Mouse (Mus musculus): ENCODE data around the gene Rflna.

Rflna gene

GRCm38 (mm10) chr5:125005871-125006652 lies 3.0 kb downstream of the Rflna start:
- in situ Hi-C loops (cut with MseI, MboI) = no loop called here

GRCm38 (mm10) chr5:125006896-125007295 lies 3.9 kb downstream of the Rflna start:
- in situ Hi-C loops (cut with MseI, MboI) = no loop called here

GRCm38 (mm10) chr5:125011166-125011565 lies 8.1 kb downstream of the Rflna start:
- in situ Hi-C loops (cut with MseI, MboI) = loop anchor here (5.0 kb wide), 2 partner anchors 99 to 104 kb away; no protein-coding TSS in a partner anchor

GRCm38 (mm10) chr5:125011628-125012027 lies 8.6 kb downstream of the Rflna start:
- in situ Hi-C loops (cut with MseI, MboI) = loop anchor here (5.0 kb wide), 2 partner anchors 99 to 104 kb away; no protein-coding TSS in a partner anchor

GRCm38 (mm10) chr5:125014497-125014896 lies 11.5 kb downstream of the Rflna start:
- in situ Hi-C loops (cut with MseI, MboI) = loop anchor here (5.0 kb wide), 2 partner anchors 102 to 107 kb away; no protein-coding TSS in a partner anchor

GRCm38 (mm10) chr5:125015066-125015465 lies 12.0 kb downstream of the Rflna start:
- in situ Hi-C loops (cut with MseI, MboI) = no loop called here

GRCm38 (mm10) chr5:125015576-125015975 lies 12.6 kb downstream of the Rflna start:
- in situ Hi-C loops (cut with MseI, MboI) = no loop called here

GRCm38 (mm10) chr5:125016421-125017242 lies 13.6 kb downstream of the Rflna start:
- in situ Hi-C loops (cut with MseI, MboI) = no loop called here

GRCm38 (mm10) chr5:125017332-125017731 lies 14.3 kb downstream of the Rflna start:
- in situ Hi-C loops (cut with MseI, MboI) = no loop called here

GRCm38 (mm10) chr5:125019099-125019498 lies 16.1 kb downstream of the Rflna start:
- in situ Hi-C loops (cut with MseI, MboI) = no loop called here

- in situ Hi-C loops (cut with MseI, MboI) = no loop called here
These were observed 18.3 kb downstream of the Rflna start for GRCm38 (mm10) chr5:125021298-125021697.

GRCm38 (mm10) chr5:125024002-125024401 lies 21.0 kb downstream of the Rflna start:
- in situ Hi-C loops (cut with MseI, MboI) = no loop called here

GRCm38 (mm10) chr5:125028371-125028770 lies 25.4 kb downstream of the Rflna start:
- in situ Hi-C loops (cut with MseI, MboI) = no loop called here

GRCm38 (mm10) chr5:125028911-125029310 lies 25.9 kb downstream of the Rflna start:
- in situ Hi-C loops (cut with MseI, MboI) = no loop called here

GRCm38 (mm10) chr5:125036483-125036882 lies 33.5 kb downstream of the Rflna start:
- in situ Hi-C loops (cut with MseI, MboI) = no loop called here

- in situ Hi-C loops (cut with MseI, MboI) = no loop called here
These were observed 36.5 kb downstream of the Rflna start for GRCm38 (mm10) chr5:125039377-125040027.

- in situ Hi-C loops (cut with MseI, MboI) = no loop called here
These were observed 37.1 kb downstream of the Rflna start for GRCm38 (mm10) chr5:125040128-125040584.

- in situ Hi-C loops (cut with MseI, MboI) = no loop called here
These were observed 38.6 kb downstream of the Rflna start for GRCm38 (mm10) chr5:125041578-125041977.

- in situ Hi-C loops (cut with MseI, MboI) = no loop called here
These were observed 40.4 kb downstream of the Rflna start for GRCm38 (mm10) chr5:125043448-125043847.

- in situ Hi-C loops (cut with MseI, MboI) = no loop called here
These were observed 42.2 kb downstream of the Rflna start for GRCm38 (mm10) chr5:125045202-125045601.

- in situ Hi-C loops (cut with MseI, MboI) = no loop called here
These were observed 43.4 kb downstream of the Rflna start for GRCm38 (mm10) chr5:125046436-125046835.

GRCm38 (mm10) chr5:125049481-125049880 lies 46.5 kb downstream of the Rflna start:
- in situ Hi-C loops (cut with MseI, MboI) = no loop called here
